Mouse (Mus musculus) forebrain, embryonic 11.5 days (tissue): ENCODE results near the gene Pmm2. TPM values are rescaled to one million over a fixed set of nuclear protein-coding genes. Genes with fewer than 3 reads are reported as not detected.

ENCODE experiments used
- ATAC-seq: fragments of 200-750 bp; cut with Nextera tagmentation; replicated peaks from 2 replicates; pipeline ENCODE4 v1.8.0; 2017; ENCODE audit warnings: moderate TSS enrichment; ENCODE audit not compliant: low FRiP score
- DNase-seq: peaks from one replicate; pipeline ENCODE4 v3.0.0-alpha.2; 2017; ENCODE audit warnings: low spot score
- H3K27ac ChIP-seq: fragments of 300-500 bp; sonication (generic); 2 replicates; pipeline ENCODE4 v1.5.1; 2014; ENCODE audit warnings: low read depth, low read length
- H3K27me3 ChIP-seq: fragments of 300-500 bp; sonication (generic); 2 replicates; pipeline ENCODE4 v1.6.1; 2014; ENCODE audit warnings: mild to moderate bottlenecking, low read length, mixed read lengths; ENCODE audit not compliant: control insufficient read depth, insufficient read depth
- H3K36me3 ChIP-seq: fragments of 300-500 bp; sonication (generic); 2 replicates; pipeline ENCODE4 v1.6.1; 2014; ENCODE audit warnings: mild to moderate bottlenecking, low read length, moderate library complexity, mixed read lengths; ENCODE audit not compliant: control insufficient read depth, insufficient read depth
- H3K4me1 ChIP-seq: fragments of 300-500 bp; sonication (generic); replicated peaks from 2 replicates; pipeline ENCODE4 v1.6.1; 2014; ENCODE audit warnings: low read length, mixed read lengths; ENCODE audit not compliant: control insufficient read depth, insufficient read depth
- H3K4me2 ChIP-seq: fragments of 300-500 bp; sonication (generic); 2 replicates; pipeline ENCODE4 v1.6.1; 2014; ENCODE audit warnings: low read depth, mild to moderate bottlenecking, low read length, moderate library complexity, mixed read lengths; ENCODE audit not compliant: severe bottlenecking
- H3K4me3 ChIP-seq: fragments of 300-500 bp; sonication (generic); 2 replicates; pipeline ENCODE4 v1.5.1; 2014; ENCODE audit warnings: low read depth, low read length
- H3K9ac ChIP-seq: fragments of 300-500 bp; sonication (generic); 2 replicates; pipeline ENCODE4 v1.6.1; 2014; ENCODE audit warnings: low read length
- H3K9me3 ChIP-seq: fragments of 300-500 bp; sonication (generic); 2 replicates; pipeline ENCODE4 v1.6.1; 2016; ENCODE audit warnings: low read length, mixed read lengths; ENCODE audit not compliant: control insufficient read depth
- WGBS: fragments of 180-500 bp; shearing (Covaris S2); extraction: QIAGEN DNeasy Blood & Tissue Kit; methylation state at CpG from one replicate; pipeline ENCODE4 v1.1.7; 2014; 5-methylcytosine and 5-hydroxymethylcytosine counted together
- polyA plus RNA-seq: library from polyadenylated mRNA; unstranded; fragments of >200 nt; fragmentation: Nextera tagmentation; extraction: Ambion mirVana; gene quantifications from 2 replicates; pipeline ENCODE4 v1.2.1, GENCODE M21; 2014

Gene Pmm2
- polyA plus RNA-seq, 1 experiment from 2014 or later = 43.8 TPM

DNA sequence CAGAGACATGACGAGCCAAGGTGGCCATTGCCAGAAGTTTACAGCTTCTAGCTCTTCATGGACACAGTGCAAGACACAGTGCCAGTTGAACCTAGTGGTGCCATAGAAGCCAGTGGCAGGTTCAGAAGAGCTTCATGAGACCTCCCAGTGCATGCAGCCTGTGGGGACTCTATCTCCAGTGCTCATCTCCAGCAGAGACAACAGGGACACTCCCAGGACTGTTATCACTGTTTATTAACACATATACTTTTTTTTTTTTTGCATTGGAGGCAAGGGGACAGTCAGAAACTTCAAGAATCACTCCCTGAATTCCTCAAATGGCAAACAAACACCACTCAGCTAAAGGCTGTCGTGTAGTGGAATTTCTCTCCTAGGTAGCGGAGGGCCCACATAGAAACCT, 24.0 kb upstream of the Pmm2 start:
- Histone ChIP-seq H3K27me3 (no peaks in the 10 kb centered on the region), H3K27ac (no peak overlapping the region), H3K9me3 (no peaks in the 10 kb centered on the region), H3K9ac (no peak overlapping the region), H3K36me3 (no peaks in the 10 kb centered on the region), H3K4me2 (no peak overlapping the region), H3K4me1 (no peaks in the 10 kb centered on the region), H3K4me3 (no peak overlapping the region)
- ATAC-seq = no peak
- no peak for DNase-seq
- WGBS = 82% methylated on average over 3 of the region's 3 CpGs

DNA sequence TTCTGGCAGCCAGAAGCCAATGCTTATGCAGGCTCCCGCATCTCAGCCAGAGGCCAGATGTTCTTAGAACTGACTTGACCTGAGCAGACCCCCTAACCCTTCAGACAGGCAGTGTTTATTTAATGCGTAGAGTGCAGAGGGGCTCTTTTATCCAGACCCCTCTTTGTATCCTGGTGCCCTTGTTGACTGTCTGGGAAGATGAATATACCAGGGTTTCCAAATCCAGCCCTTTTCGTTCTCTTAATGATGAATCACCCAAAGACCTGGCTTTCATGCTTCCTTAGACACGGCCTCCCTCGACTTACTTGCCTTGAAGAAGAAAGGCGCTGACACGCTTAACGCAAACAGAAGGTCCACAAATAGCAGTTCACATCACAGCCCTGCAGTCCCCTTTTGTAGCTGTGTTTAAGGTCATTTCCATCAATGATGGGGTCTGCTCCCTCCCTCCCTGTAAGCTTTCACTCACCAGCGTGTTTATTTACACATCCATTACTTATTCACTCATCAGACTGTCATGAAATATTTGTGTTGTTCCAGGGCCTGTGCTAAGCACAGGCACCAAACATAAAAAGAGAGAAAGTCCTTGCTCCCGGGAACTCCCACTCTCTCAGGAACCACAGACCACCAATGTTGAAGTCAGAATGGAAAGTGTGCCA, 17.7 kb upstream of the Pmm2 start:
- H3K4me2 ChIP-seq = no peak overlapping the region
- no peak overlapping the region for H3K4me3 ChIP-seq
- DNase-seq (no peak), ATAC-seq (no peak)
- H3K9ac ChIP-seq = no peak overlapping the region
- 58% methylated on average over 10 of the region's 10 CpGs for WGBS
- no peaks in the 10 kb centered on the region for H3K36me3 ChIP-seq
- no peaks in the 10 kb centered on the region for H3K27me3 ChIP-seq
- H3K9me3 ChIP-seq = no peaks in the 10 kb centered on the region
- peaks cover 3% of the 10 kb centered on the region for H3K4me1 ChIP-seq
- H3K27ac ChIP-seq = no peak overlapping the region

DNA sequence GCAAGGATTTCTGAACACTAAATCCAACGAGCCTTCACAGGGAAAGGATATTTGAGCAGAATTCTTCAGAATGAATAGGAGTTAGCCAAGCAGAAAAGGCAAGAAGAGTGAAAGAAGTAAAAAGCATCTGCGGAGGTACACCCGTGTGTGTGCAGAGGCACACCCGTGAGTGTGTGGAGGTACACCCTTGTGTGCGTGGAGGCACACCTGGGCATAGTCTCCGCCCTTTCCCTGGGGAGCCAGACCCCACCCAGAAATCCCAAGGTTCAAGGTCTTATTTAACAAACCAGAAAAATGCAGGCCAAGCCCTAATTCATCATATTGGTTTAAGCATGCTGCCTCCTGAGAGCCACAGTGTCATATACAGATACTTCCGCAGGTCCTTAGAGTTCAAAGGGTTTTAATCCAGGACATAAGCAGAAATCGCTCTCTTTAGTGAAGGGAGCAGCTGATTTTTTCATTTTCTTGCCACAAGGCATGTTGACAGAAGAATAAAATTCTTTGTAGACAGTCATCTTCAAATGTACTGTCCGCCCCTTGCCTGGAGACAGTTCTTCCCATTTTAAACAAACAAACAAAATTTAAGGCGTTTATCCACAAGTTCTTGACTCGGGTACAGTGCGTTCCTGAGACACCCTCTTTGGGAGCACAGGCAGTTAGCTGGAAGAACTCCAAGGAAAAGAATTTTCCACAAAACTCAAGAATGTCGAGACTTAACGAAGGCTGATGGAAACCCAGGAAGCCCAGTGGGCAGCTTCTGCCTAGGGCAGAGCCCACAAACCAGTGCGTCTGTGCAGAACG, 17.0 kb upstream of the Pmm2 start:
- no peak overlapping the region for H3K4me2 ChIP-seq
- ATAC-seq (no peak), DNase-seq (no peak)
- no peak overlapping the region for H3K9ac ChIP-seq
- H3K27ac ChIP-seq = no peak overlapping the region
- no peaks in the 10 kb centered on the region for H3K36me3 ChIP-seq
- no peaks in the 10 kb centered on the region for H3K27me3 ChIP-seq
- WGBS = 85% methylated on average over 16 of the region's 16 CpGs
- H3K4me1 ChIP-seq = peaks cover 3% of the 10 kb centered on the region
- H3K4me3 ChIP-seq = no peak overlapping the region
- H3K9me3 ChIP-seq = no peaks in the 10 kb centered on the region

DNA sequence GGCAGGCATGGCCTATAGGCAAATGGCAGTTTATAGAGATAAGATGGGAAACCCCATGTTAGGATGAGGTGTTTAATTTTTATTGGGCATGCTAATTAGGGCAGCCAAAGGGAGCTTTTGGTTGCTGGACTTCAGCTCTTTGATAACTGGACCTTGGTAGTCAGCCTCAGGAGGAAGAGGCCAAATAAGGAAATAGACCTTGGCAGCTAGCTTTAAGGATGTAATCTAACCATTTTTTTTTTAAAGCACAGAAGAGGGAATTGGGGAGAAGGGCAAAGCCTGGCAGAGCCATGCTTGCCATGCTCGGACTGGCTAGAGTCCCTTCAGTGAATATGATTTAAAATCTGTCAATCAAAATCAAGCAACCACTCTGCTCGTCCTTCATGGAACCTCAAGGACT, 7.1 kb upstream of the Pmm2 start:
- H3K36me3 ChIP-seq = peaks cover 3% of the 10 kb centered on the region; the same call in 1 of the 2 replicates
- WGBS = 80% methylated on average over 2 of the region's 2 CpGs
- no peak overlapping the region for H3K27ac ChIP-seq
- no peak overlapping the region for H3K9ac ChIP-seq
- no peak overlapping the region for H3K4me3 ChIP-seq
- H3K4me2 ChIP-seq = no peak overlapping the region
- DNase-seq (no peak), ATAC-seq (no peak)
- H3K4me1 ChIP-seq = no peaks in the 10 kb centered on the region
- H3K27me3 ChIP-seq = no peaks in the 10 kb centered on the region
- no peaks in the 10 kb centered on the region for H3K9me3 ChIP-seq

DNA sequence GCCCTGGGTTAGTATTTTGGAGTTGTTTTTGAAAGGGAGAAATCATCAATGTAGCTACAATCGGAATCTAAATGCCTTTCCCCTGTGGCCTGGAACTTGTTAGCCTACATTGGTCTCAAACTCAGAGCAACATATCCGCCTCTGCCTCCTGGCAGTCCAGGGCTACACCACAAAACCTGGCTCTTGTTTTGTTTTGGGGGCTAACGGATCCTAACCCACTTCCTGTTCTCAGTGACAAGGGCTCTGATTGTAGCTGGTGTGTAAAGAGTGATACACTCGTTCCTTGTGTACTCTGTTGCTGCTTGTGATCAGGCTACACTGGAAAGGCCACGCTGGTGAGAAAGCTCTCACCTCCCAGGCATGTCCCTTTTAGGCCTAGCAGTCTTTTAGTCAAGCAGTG, 6.0 kb upstream of the Pmm2 start:
- H3K36me3 ChIP-seq = peaks cover 3% of the 10 kb centered on the region; the same call in 1 of the 2 replicates
- ATAC-seq = no peak
- 90% methylated on average over 5 of the region's 5 CpGs for WGBS

DNA sequence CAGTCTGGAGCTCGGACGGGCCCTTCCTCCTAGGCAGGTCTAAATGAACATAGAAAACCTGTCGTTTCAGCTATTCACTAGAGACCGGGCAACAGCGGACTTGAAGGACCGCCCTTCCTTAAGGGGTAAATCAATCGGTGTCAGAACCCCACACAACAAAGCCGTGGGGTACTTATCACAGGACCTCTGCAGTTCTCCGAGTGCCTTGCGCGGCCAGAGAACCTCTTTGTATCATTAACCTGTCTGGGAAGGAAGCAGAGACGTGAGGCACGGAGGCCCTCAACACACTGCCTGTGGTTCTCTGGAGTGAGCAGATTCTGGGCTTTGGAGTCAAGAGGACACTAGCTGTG, 632 bp upstream of the Pmm2 start:
- H3K27ac ChIP-seq = peak overlapping the region; percentile 71; the same call in 1 of the 2 replicates
- peaks cover 11% of the 10 kb centered on the region; the same call in 1 of the 2 replicates for H3K4me1 ChIP-seq
- no peaks in the 10 kb centered on the region for H3K9me3 ChIP-seq
- peak overlapping the region; percentile 77 for H3K4me2 ChIP-seq
- H3K9ac ChIP-seq = peak overlapping the region; percentile 88
- H3K4me3 ChIP-seq = peak overlapping the region; percentile 65
- peak; percentile 68 for DNase-seq
- no peaks in the 10 kb centered on the region for H3K27me3 ChIP-seq
- peaks cover 3% of the 10 kb centered on the region; the same call in 1 of the 2 replicates for H3K36me3 ChIP-seq
- under 1% methylated on average over 13 of the region's 13 CpGs for whole genome bisulfite sequencing
- peak; percentile 53; the same call in 1 of the 2 replicates for ATAC-seq

More for the DNA sequence above, 6.0 kb upstream of the Pmm2 start:
- H3K9ac ChIP-seq = no peak overlapping the region
- no peak overlapping the region for H3K4me3 ChIP-seq
- DNase-seq = no peak
- no peak overlapping the region for H3K27ac ChIP-seq
- H3K27me3 ChIP-seq = no peaks in the 10 kb centered on the region
- no peak overlapping the region for H3K4me2 ChIP-seq
- no peaks in the 10 kb centered on the region for H3K9me3 ChIP-seq
- peaks cover 6% of the 10 kb centered on the region; the same call in 1 of the 2 replicates for H3K4me1 ChIP-seq

DNA sequence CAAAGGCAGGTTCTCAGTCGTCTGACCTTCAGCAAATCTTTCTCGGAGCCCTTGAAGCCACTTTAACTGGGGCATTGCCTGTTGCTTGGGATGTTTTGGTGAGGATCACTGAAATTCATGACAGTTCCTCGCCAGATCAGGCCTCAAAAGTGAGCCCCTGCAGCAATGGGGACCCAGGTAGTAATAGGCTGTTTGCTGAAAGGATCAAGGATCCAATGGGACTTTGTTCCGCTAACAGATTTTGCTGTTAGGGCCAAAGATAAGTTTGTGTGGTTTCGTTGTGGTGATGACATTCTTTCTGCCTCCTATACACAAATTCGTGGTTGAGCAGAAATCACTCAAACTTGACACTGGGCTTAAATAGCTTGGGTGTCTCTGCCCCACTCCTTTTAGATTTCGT, 657 bp downstream of the Pmm2 start:
- peak overlapping the region; percentile 65 for H3K4me3 ChIP-seq
- DNase-seq (no peak), ATAC-seq (no peak)
- no peaks in the 10 kb centered on the region for H3K27me3 ChIP-seq
- H3K4me1 ChIP-seq = peaks cover 11% of the 10 kb centered on the region; the same call in 1 of the 2 replicates
- H3K9me3 ChIP-seq = no peaks in the 10 kb centered on the region
- 51% methylated on average over 7 of the region's 7 CpGs for WGBS
- peak overlapping the region; percentile 71 for H3K27ac ChIP-seq
- H3K36me3 ChIP-seq = no peaks in the 10 kb centered on the region; the same call in 1 of the 2 replicates
- H3K9ac ChIP-seq = peak overlapping the region; percentile 88
- H3K4me2 ChIP-seq = peak overlapping the region; percentile 77

DNA sequence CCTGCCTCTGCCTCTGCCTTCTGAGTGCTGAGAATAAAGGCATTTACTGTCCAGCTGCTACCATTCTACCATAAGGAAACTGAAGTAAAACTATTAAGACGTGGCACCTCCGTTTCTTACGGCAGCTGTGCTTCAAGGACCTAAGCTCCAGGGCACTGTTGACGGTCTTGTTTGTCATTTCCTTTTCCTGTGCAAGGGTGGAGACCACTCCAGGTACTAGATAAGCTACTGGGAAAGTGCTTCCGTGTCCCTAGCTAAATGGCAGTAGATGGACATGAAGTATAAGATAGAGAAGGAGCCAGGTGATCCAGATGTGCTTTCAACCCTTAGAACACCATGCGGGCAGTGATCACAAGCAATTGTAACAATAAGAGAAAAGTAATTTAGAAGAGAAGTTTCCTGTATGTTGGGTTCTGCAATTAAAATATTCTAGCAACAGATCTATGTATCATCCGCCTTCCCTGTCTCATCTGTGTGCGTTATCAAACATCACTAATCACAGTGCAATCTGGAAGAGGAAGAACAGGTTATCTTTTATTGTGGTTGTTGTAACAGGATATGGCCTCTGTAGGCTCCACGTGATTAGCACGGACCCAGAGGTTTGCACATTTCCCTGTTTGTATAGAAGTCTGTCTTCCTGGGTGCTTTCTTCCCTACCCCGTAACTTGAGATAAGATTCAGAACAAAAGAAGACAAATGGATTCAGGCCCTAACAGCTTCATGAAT, 2.2 kb downstream of the Pmm2 start:
- Histone ChIP-seq H3K9ac (no peak overlapping the region), H3K4me1 (peaks cover 11% of the 10 kb centered on the region; the same call in 1 of the 2 replicates), H3K9me3 (no peaks in the 10 kb centered on the region), H3K4me3 (no peak overlapping the region), H3K36me3 (peaks cover 3% of the 10 kb centered on the region; the same call in 1 of the 2 replicates), H3K27me3 (no peaks in the 10 kb centered on the region), H3K4me2 (no peak overlapping the region), H3K27ac (no peak overlapping the region)
- no peak for ATAC-seq
- 90% methylated on average over 11 of the region's 11 CpGs for WGBS
- no peak for DNase-seq
